Mouse (Mus musculus): Measurements from ENCODE around the gene Sycp2l. TPM values are rescaled to one million over a fixed set of nuclear protein-coding genes. Genes with fewer than 3 reads are reported as not detected.

The Sycp2l gene
- polyA plus RNA-seq (2016; fragmentation: Nextera tagmentation; extraction: Ambion mirVana) = not detected in 2 replicates

DNA sequence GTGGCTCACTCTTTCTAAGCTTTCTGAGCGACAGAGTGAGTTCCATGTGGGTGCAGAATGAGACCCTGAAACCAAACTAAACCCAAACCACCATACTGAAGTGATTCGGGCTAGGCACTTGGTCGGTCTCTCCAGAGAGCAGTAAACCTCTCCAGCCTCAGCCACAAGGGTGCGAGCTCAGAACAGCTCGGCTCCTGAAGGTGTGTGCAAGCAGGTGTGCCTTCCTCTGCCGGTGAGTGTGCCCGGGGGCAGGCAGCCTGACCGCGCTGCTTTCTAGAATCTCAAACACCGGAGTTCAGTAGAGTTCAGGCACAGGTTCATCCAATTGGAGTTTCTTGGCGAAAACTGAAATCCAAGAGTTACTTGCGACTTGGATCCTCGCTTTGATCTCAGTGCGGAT lies at the start of gene Sycp2l:
Sycp2l (plus strand) TSS at position 368 of the 400 bp plus-strand sequence.
- WGBS = 34% methylated on average over 14 of the region's 14 CpGs
- Histone ChIP-seq H3K4me1 (replicated peaks) (peaks cover 6% of the 10 kb centered on the region), H3K4me2 (peak within 1 kb of the TSS; percentile 41), H3K36me3 (no peaks in the 10 kb centered on the region), H3K4me3 (replicated peaks) (peak within 1 kb of the TSS; percentile 9), H3K27ac (no peak within 1 kb of the TSS), H3K9ac (replicated peaks) (no peak within 1 kb of the TSS), H3K27me3 (peaks cover 27% of the 10 kb centered on the region), H3K9me3 (no peaks in the 10 kb centered on the region)
- no peak for ATAC-seq (ENCODE audit: insufficient number of reproducible peaks, insufficient read depth, low FRiP score, low TSS enrichment, low read depth)

GRCm38 (mm10) chr13:41067618-41068017 lies 46.5 kb upstream of the Sycp2l start:
- Histone ChIP-seq H3K9me3 (no peaks in the 10 kb centered on the region), H3K36me3 (no peaks in the 10 kb centered on the region), H3K4me1 (replicated peaks) (no peaks in the 10 kb centered on the region), H3K27me3 (no peaks in the 10 kb centered on the region), H3K4me3 (replicated peaks) (no peak overlapping the region), H3K9ac (replicated peaks) (no peak overlapping the region), H3K4me2 (no peak overlapping the region), H3K27ac (no peak overlapping the region)
- 96% methylated on average over 4 of the region's 4 CpGs for WGBS
- no peak for ATAC-seq (ENCODE audit: insufficient number of reproducible peaks, insufficient read depth, low FRiP score, low TSS enrichment, low read depth)

DNA sequence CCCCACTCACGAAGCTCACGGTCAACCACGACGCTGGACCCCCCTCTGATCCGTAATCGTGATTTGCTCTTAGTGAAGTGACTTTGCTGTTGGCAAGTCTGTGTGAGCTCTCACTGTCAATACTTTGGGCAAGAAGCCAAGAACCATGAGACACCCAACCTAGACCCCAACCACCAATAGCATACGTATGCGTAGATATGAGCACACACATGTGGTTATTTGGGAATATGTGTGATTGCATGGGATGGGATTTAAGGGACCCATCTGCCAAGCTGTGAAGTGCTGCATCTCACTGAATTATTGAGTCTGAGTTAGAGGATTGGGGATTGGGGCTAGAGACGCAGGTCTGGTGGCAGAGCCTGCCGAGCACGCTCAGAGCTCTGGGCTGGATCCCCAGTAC lies 42.5 kb upstream of the Sycp2l start:
- H3K27me3 ChIP-seq = peaks cover 4% of the 10 kb centered on the region; the same call in 1 of the 2 replicates
- no peak overlapping the region for H3K27ac ChIP-seq
- H3K4me1 ChIP-seq (replicated peaks) = no peaks in the 10 kb centered on the region
- H3K9me3 ChIP-seq = no peaks in the 10 kb centered on the region
- no peak overlapping the region for H3K4me3 ChIP-seq (replicated peaks)
- H3K9ac ChIP-seq (replicated peaks) = no peak overlapping the region
- H3K4me2 ChIP-seq = no peak overlapping the region
- 93% methylated on average over 11 of the region's 11 CpGs for WGBS
- no peak for ATAC-seq (ENCODE audit: insufficient number of reproducible peaks, insufficient read depth, low FRiP score, low TSS enrichment, low read depth)
- no peaks in the 10 kb centered on the region for H3K36me3 ChIP-seq

GRCm38 (mm10) chr13:41073819-41074218 lies 40.3 kb upstream of the Sycp2l start:
- no peaks in the 10 kb centered on the region for H3K36me3 ChIP-seq
- WGBS = 78% methylated on average over 5 of the region's 5 CpGs
- ATAC-seq (ENCODE audit: insufficient number of reproducible peaks, insufficient read depth, low FRiP score, low TSS enrichment, low read depth) = no peak
- H3K9me3 ChIP-seq = no peaks in the 10 kb centered on the region
- H3K9ac ChIP-seq (replicated peaks) = no peak overlapping the region
- H3K4me2 ChIP-seq = no peak overlapping the region
- no peak overlapping the region for H3K27ac ChIP-seq
- H3K27me3 ChIP-seq = peaks cover 22% of the 10 kb centered on the region
- peaks cover 2% of the 10 kb centered on the region for H3K4me1 ChIP-seq (replicated peaks)
- no peak overlapping the region for H3K4me3 ChIP-seq (replicated peaks)

DNA sequence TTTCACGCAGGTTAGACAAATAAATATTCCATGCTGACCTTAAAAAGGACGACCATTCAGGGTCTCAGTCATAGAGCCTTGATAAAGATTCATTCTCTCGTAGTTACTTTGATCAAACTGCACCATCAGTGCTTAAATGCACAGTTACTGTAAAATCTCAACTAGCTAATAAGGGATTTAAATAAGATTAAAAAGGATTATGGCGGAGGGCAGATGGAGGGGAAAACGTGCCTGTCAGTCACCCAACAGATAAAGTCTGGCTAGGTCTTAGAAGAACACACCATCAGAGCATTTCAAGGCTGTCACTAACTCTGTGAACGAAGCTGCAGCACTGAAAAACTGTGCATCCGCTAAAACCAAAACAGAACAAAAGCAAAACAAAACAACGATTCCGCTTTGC lies 36.2 kb upstream of the Sycp2l start:
- peaks cover 6% of the 10 kb centered on the region for H3K4me1 ChIP-seq (replicated peaks)
- H3K27ac ChIP-seq = no peak overlapping the region
- no peak overlapping the region for H3K4me2 ChIP-seq
- H3K27me3 ChIP-seq = peaks cover 38% of the 10 kb centered on the region
- H3K4me3 ChIP-seq (replicated peaks) = no peak overlapping the region
- no peaks in the 10 kb centered on the region for H3K36me3 ChIP-seq
- no peaks in the 10 kb centered on the region for H3K9me3 ChIP-seq
- WGBS = 69% methylated on average over 9 of the region's 9 CpGs
- ATAC-seq (ENCODE audit: insufficient number of reproducible peaks, insufficient read depth, low FRiP score, low TSS enrichment, low read depth) = no peak
- no peak overlapping the region for H3K9ac ChIP-seq (replicated peaks)

DNA sequence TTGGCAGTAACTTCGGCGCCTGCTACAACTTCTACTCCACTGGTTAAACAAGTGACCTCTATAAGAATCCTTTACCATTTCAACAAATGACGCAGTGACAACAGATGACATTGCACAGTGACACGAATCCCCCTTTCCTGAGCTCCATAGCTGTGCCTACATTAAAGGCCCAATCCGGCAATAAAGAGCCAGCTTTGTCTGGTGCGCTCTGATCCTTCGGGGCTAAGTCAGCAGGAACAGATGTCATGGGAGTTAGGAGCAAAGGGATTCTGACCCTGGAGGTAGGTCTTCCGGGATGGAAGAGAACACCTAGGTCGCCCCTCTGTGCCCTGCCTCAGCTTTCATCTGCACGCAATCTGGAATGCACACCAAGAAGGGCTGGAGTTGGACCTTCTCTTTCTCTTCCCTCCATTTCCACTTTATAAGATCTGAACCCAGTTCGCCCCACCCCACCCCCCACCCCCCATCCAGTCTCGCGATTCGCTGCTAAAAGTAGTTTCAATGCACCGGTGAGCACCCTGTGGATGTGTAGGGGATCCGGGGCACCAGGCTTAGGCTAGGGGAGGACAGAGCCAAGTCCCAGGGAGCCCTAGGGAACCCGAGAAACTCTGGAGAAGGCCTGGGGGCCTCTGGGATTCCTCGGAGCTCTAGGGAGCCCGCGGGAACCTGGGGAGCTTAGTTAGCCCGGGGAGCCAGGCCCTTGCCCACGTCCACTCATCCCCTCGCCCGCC lies 35.3 kb upstream of the Sycp2l start:
- 5% methylated on average over 24 of the region's 24 CpGs for WGBS
- Histone ChIP-seq H3K9me3 (no peaks in the 10 kb centered on the region), H3K27me3 (peaks cover 38% of the 10 kb centered on the region), H3K4me3 (replicated peaks) (peak overlapping the region; percentile 53), H3K9ac (replicated peaks) (peak overlapping the region; percentile 59), H3K4me1 (replicated peaks) (peaks cover 6% of the 10 kb centered on the region), H3K36me3 (no peaks in the 10 kb centered on the region), H3K4me2 (peak overlapping the region; percentile 88), H3K27ac (no peak overlapping the region)
- 0 out of 2 replicates have a peak, but pooled peaks have one; percentile 15 for ATAC-seq (ENCODE audit: insufficient number of reproducible peaks, insufficient read depth, low FRiP score, low TSS enrichment, low read depth)

DNA sequence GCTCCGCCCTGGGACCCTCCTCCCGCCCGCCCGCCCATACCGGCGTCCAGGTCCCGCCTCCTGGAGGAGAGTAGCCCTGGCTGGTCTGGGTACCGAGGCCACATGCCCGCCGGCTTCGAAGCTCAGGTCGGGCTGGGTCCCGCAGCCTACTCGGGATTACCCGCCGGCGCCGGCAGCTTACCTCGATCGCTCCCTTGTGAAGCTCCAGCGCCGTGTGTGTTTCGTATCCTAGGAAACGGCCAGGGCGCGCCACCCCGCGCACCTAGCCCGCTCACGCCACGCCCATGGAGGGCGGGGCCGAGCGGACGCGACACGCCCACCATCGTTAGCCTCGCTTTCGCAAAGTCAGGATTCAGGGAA lies 34.7 kb upstream of the Sycp2l start, which contains the start of gene Mak:
Mak (minus strand) TSS at position 286 of the 360 bp plus-strand sequence.
- peak; percentile 79 for ATAC-seq (ENCODE audit: insufficient number of reproducible peaks, insufficient read depth, low FRiP score, low TSS enrichment, low read depth)
- peaks cover 38% of the 10 kb centered on the region for H3K27me3 ChIP-seq
- no peak within 1 kb of the TSS for H3K27ac ChIP-seq
- peak within 1 kb of the TSS; percentile 88 for H3K4me2 ChIP-seq
- peaks cover 6% of the 10 kb centered on the region for H3K4me1 ChIP-seq (replicated peaks)
- no peaks in the 10 kb centered on the region for H3K9me3 ChIP-seq
- no peaks in the 10 kb centered on the region for H3K36me3 ChIP-seq
- peak within 1 kb of the TSS; percentile 59 for H3K9ac ChIP-seq (replicated peaks)
- WGBS = 1% methylated on average over 40 of the region's 40 CpGs
- H3K4me3 ChIP-seq (replicated peaks) = peak within 1 kb of the TSS; percentile 53

DNA sequence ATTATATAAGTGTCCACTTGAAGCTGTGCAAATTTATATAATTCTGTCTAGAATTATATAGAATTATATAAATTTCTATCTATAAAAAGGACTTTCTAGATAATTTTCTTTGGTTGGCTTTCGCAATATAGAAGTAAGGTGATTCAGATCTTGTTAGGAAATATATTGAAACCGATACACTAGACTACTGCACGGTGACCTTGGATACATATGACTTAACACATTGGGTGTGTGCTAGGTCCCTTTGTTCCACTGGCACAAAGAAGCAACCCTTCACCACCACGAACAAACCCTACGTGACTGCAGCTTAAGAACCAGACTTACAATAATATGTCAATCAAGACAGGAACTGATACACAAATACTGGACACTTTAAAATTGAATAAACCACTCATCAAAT lies 34.2 kb upstream of the Sycp2l start:
- Histone ChIP-seq H3K9me3 (no peaks in the 10 kb centered on the region), H3K9ac (replicated peaks) (no peak overlapping the region), H3K4me1 (replicated peaks) (peaks cover 6% of the 10 kb centered on the region), H3K27me3 (peaks cover 38% of the 10 kb centered on the region), H3K36me3 (no peaks in the 10 kb centered on the region), H3K4me3 (replicated peaks) (no peak overlapping the region), H3K27ac (no peak overlapping the region), H3K4me2 (no peak overlapping the region)
- WGBS = 64% methylated on average over 5 of the region's 5 CpGs
- no peak for ATAC-seq (ENCODE audit: insufficient number of reproducible peaks, insufficient read depth, low FRiP score, low TSS enrichment, low read depth)

GRCm38 (mm10) chr13:41080700-41081099 lies 33.4 kb upstream of the Sycp2l start:
- WGBS = 90% methylated on average over 6 of the region's 6 CpGs
- H3K27me3 ChIP-seq = peaks cover 38% of the 10 kb centered on the region
- H3K4me1 ChIP-seq (replicated peaks) = peaks cover 6% of the 10 kb centered on the region
- H3K9ac ChIP-seq (replicated peaks) = no peak overlapping the region
- H3K4me2 ChIP-seq = no peak overlapping the region
- no peak for ATAC-seq (ENCODE audit: insufficient number of reproducible peaks, insufficient read depth, low FRiP score, low TSS enrichment, low read depth)
- no peaks in the 10 kb centered on the region for H3K9me3 ChIP-seq
- no peak overlapping the region for H3K4me3 ChIP-seq (replicated peaks)
- no peaks in the 10 kb centered on the region for H3K36me3 ChIP-seq
- H3K27ac ChIP-seq = no peak overlapping the region

DNA sequence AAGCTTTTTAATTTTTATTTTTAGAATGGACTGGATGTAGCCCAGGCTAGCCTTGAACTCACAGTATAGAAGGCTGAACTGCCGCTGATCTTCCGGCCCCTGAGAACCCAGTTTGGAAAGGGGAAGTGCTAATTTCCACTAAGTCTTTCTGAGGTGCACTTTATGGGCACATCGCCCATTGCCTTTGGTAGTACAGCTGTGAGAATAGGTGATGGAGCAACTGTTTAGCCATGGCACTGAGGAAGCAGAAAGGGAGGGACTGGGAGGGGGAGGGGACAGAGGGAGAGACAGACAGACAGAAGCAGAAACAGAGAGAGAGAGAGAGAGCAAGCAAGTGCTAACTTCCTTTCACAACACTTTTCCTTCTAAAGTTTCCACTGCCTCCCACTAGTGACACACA lies 29.6 kb upstream of the Sycp2l start:
- no peak for ATAC-seq (ENCODE audit: insufficient number of reproducible peaks, insufficient read depth, low FRiP score, low TSS enrichment, low read depth)
- H3K9ac ChIP-seq (replicated peaks) = no peak overlapping the region
- peaks cover 9% of the 10 kb centered on the region for H3K27me3 ChIP-seq
- no peaks in the 10 kb centered on the region for H3K36me3 ChIP-seq
- no peaks in the 10 kb centered on the region for H3K4me1 ChIP-seq (replicated peaks)
- H3K4me3 ChIP-seq (replicated peaks) = no peak overlapping the region
- H3K27ac ChIP-seq = no peak overlapping the region
- H3K4me2 ChIP-seq = no peak overlapping the region
- 88% methylated on average over 3 of the region's 3 CpGs for WGBS
- H3K9me3 ChIP-seq = no peaks in the 10 kb centered on the region

GRCm38 (mm10) chr13:41085140-41085539 lies 29.0 kb upstream of the Sycp2l start:
- Histone ChIP-seq H3K27me3 (peaks cover 9% of the 10 kb centered on the region), H3K4me2 (no peak overlapping the region), H3K36me3 (no peaks in the 10 kb centered on the region), H3K4me3 (replicated peaks) (no peak overlapping the region), H3K27ac (no peak overlapping the region), H3K9me3 (no peaks in the 10 kb centered on the region), H3K9ac (replicated peaks) (no peak overlapping the region), H3K4me1 (replicated peaks) (no peaks in the 10 kb centered on the region)
- ATAC-seq (ENCODE audit: insufficient number of reproducible peaks, insufficient read depth, low FRiP score, low TSS enrichment, low read depth) = no peak
- 18% methylated on average over 2 of the region's 2 CpGs for WGBS

GRCm38 (mm10) chr13:41088746-41089145 lies 25.4 kb upstream of the Sycp2l start:
- ATAC-seq (ENCODE audit: insufficient number of reproducible peaks, insufficient read depth, low FRiP score, low TSS enrichment, low read depth) = no peak
- Histone ChIP-seq H3K4me3 (replicated peaks) (no peak overlapping the region), H3K9me3 (no peaks in the 10 kb centered on the region), H3K9ac (replicated peaks) (no peak overlapping the region), H3K4me1 (replicated peaks) (no peaks in the 10 kb centered on the region), H3K27me3 (peaks cover 7% of the 10 kb centered on the region), H3K36me3 (no peaks in the 10 kb centered on the region), H3K27ac (no peak overlapping the region), H3K4me2 (no peak overlapping the region)

All from limb, embryonic 12.5 days (tissue).